Mouse (Mus musculus) gastrocnemius, postnatal 10 days (tissue): ENCODE data around the gene Gm43191. TPM values are rescaled to one million over a fixed set of nuclear protein-coding genes. Genes with fewer than 3 reads are reported as not detected.

Source experiments
- DNase-seq: peaks from one replicate; pipeline ENCODE4 v3.0.0; 2021; ENCODE audit warnings: mixed read lengths
- total RNA-seq, 2 experiments: library from RNA; stranded (reverse); gene quantifications; 2 replicates each; pipeline ENCODE4 v1.2.3; 2021

Gm43191 gene
- total RNA-seq, 2 experiments from 2014 or later: not detected

GRCm38 (mm10) chr3:116622641-116623040, 58.4 kb downstream of the Gm43191 start:
- DNase-seq: no peak

GRCm38 (mm10) chr3:116620636-116621370, 60.3 kb downstream of the Gm43191 start:
- DNase-seq: no peak

- no peak for DNase-seq
These were observed 62.2 kb downstream of the Gm43191 start for GRCm38 (mm10) chr3:116618855-116619254.

GRCm38 (mm10) chr3:116615318-116616068, 65.6 kb downstream of the Gm43191 start:
- DNase-seq: no peak

- no peak for DNase-seq
These were observed 66.7 kb downstream of the Gm43191 start, which contains the start of gene Trmt13 for GRCm38 (mm10) chr3:116614295-116614892. Trmt13 (minus strand) TSS chr3:116614587.

GRCm38 (mm10) chr3:116604570-116604969, 76.5 kb downstream of the Gm43191 start:
- DNase-seq: no peak

GRCm38 (mm10) chr3:116601781-116602180, 79.3 kb downstream of the Gm43191 start:
- no peak for DNase-seq

- no peak for DNase-seq
These were observed 80.1 kb downstream of the Gm43191 start for GRCm38 (mm10) chr3:116601005-116601404.

- DNase-seq: no peak
These were observed 81.4 kb downstream of the Gm43191 start for GRCm38 (mm10) chr3:116599705-116600104.

GRCm38 (mm10) chr3:116595603-116595991, 85.5 kb downstream of the Gm43191 start:
- DNase-seq: no peak

GRCm38 (mm10) chr3:116594728-116595602, 86.1 kb downstream of the Gm43191 start, which contains the start of gene Sass6:
Sass6 (plus strand) TSS chr3:116594982.
- DNase-seq: peak; percentile 99

- no peak for DNase-seq
These were observed 86.9 kb downstream of the Gm43191 start for GRCm38 (mm10) chr3:116594076-116594727.

Other genes starting within 250 kb of the Gm43191 start
- gene Rtca, start 173.1 kb downstream of the Gm43191 start, total RNA-seq: 10 to 100 TPM; 19.9 to 20.9 TPM
- gene Dbt, start 168.2 kb downstream of the Gm43191 start, total RNA-seq: 10 to 100 TPM; 18.4 to 23.1 TPM
- gene Lrrc39, start 118.3 kb downstream of the Gm43191 start, total RNA-seq: 10 to 100 TPM; 38.4 to 39.8 TPM
- gene Sass6, start 86.3 kb downstream of the Gm43191 start, total RNA-seq: 1 to 10 TPM; 4.4 to 5.2 TPM
- 1 to 10 TPM; 6.9 to 9.3 TPM for gene Trmt13, start 66.7 kb downstream of the Gm43191 start, total RNA-seq
- gene Mfsd14a, start 18.6 kb downstream of the Gm43191 start, total RNA-seq: 10 to 100 TPM; 15.9 to 20.0 TPM
- 10 to 100 TPM; 10.6 to 11.8 TPM for gene Slc35a3, start 31.6 kb upstream of the Gm43191 start, total RNA-seq
- gene Agl, start 126.9 kb upstream of the Gm43191 start, total RNA-seq: 100 to 1,000 TPM; 369 to 472 TPM
- gene Frrs1, start 178.2 kb upstream of the Gm43191 start, total RNA-seq: 1 to 10 TPM; 1.9 to 2.8 TPM